Comparison of ENCODE assay signal across 7 mouse cellular contexts in genomic region chr9:66794629-66795463, GRCm38 (mm10). TPM values are rescaled to one million over a fixed set of nuclear protein-coding genes. Genes with fewer than 3 reads are reported as not detected.
DNase-seq lines count a peak whose midpoint lies in the region; ATAC-seq and TF ChIP-seq lines count a peak whose summit lies in the region.

No protein-coding gene starts in this region.

- no peaks in the 10 kb centered on the region for H3K4me1 ChIP-seq in lung, postnatal 0 days (ENCODE audit: insufficient read depth, low read depth, low read length)
- peaks cover 17% of the 10 kb centered on the region for H3K4me1 ChIP-seq in embryonic facial prominence, embryonic 10.5 days
- peaks cover 12% of the 10 kb centered on the region for H3K4me1 ChIP-seq in hindbrain, embryonic 13.5 days (replicated peaks)
- peaks cover 6% of the 10 kb centered on the region for H3K4me1 ChIP-seq in midbrain, embryonic 12.5 days

- H3K4me3 ChIP-seq in lung, postnatal 0 days (ENCODE audit: low read depth, low read length) = peak overlapping the region; percentile 67
- H3K4me3 ChIP-seq in embryonic facial prominence, embryonic 10.5 days = peak overlapping the region; percentile 76
- H3K4me3 ChIP-seq in hindbrain, embryonic 13.5 days = peak overlapping the region; percentile 67
- peak overlapping the region; percentile 66 for H3K4me3 ChIP-seq in midbrain, embryonic 12.5 days

- peak overlapping the region; percentile 89 for H3K27ac ChIP-seq in lung, postnatal 0 days (ENCODE audit: low read length)
- H3K27ac ChIP-seq in embryonic facial prominence, embryonic 10.5 days (replicated peaks) = peak overlapping the region; percentile 92
- peak overlapping the region; percentile 94 for H3K27ac ChIP-seq in hindbrain, embryonic 13.5 days
- H3K27ac ChIP-seq in midbrain, embryonic 12.5 days (replicated peaks) = peak overlapping the region; percentile 87

- H3K4me2 ChIP-seq in lung, postnatal 0 days (replicated peaks; ENCODE audit: low read depth, low read length) = peak overlapping the region; percentile 93
- H3K4me2 ChIP-seq in hindbrain, embryonic 13.5 days = peak overlapping the region; percentile 78
- peak overlapping the region; percentile 76 for H3K4me2 ChIP-seq in midbrain, embryonic 12.5 days (replicated peaks)

- WGBS in lung, postnatal 0 days = 2% methylated on average over 43 of the region's 43 CpGs
- 2% methylated on average over 43 of the region's 43 CpGs for WGBS in embryonic facial prominence, embryonic 10.5 days
- 2% methylated on average over 43 of the region's 43 CpGs for WGBS in hindbrain, embryonic 13.5 days
- WGBS in midbrain, embryonic 12.5 days = 1% methylated on average over 43 of the region's 43 CpGs

- H3K9me3 ChIP-seq in lung, postnatal 0 days (ENCODE audit: low read length) = no peaks in the 10 kb centered on the region
- H3K9me3 ChIP-seq in embryonic facial prominence, embryonic 10.5 days = no peaks in the 10 kb centered on the region
- H3K9me3 ChIP-seq in hindbrain, embryonic 13.5 days = no peaks in the 10 kb centered on the region
- H3K9me3 ChIP-seq in midbrain, embryonic 12.5 days = no peaks in the 10 kb centered on the region

- TF ChIP-seq EP300 in lung, postnatal 0 days (IDR thresholded peaks at IDR 0.05) = no peak

- no peak for TF ChIP-seq CTCF in lung, postnatal 0 days (IDR thresholded peaks at IDR 0.05)

- H3K36me3 ChIP-seq in lung, postnatal 0 days (ENCODE audit: insufficient read depth, low read length) = no peaks in the 10 kb centered on the region
- peaks cover 7% of the 10 kb centered on the region for H3K36me3 ChIP-seq in embryonic facial prominence, embryonic 10.5 days (replicated peaks)
- H3K36me3 ChIP-seq in hindbrain, embryonic 13.5 days = peaks cover 9% of the 10 kb centered on the region
- peaks cover 4% of the 10 kb centered on the region for H3K36me3 ChIP-seq in midbrain, embryonic 12.5 days

- no peaks in the 10 kb centered on the region for H3K27me3 ChIP-seq in lung, postnatal 0 days (replicated peaks; ENCODE audit: insufficient read depth, low read length)
- H3K27me3 ChIP-seq in embryonic facial prominence, embryonic 10.5 days (replicated peaks; ENCODE audit: low read depth, poor library complexity, severe bottlenecking) = peaks cover 5% of the 10 kb centered on the region; the same call in 1 of the 2 replicates
- no peaks in the 10 kb centered on the region for H3K27me3 ChIP-seq in hindbrain, embryonic 13.5 days
- H3K27me3 ChIP-seq in midbrain, embryonic 12.5 days = no peaks in the 10 kb centered on the region

- H3K9ac ChIP-seq in lung, postnatal 0 days (replicated peaks; ENCODE audit: low read depth) = peak overlapping the region; percentile 66
- peak overlapping the region; percentile 86 for H3K9ac ChIP-seq in hindbrain, embryonic 13.5 days
- peak overlapping the region; percentile 78 for H3K9ac ChIP-seq in midbrain, embryonic 12.5 days (replicated peaks)

- peak; percentile 10 for DNase-seq in lung, postnatal 0 days (ENCODE audit: low spot score)
- DNase-seq in lung, adult 18-20 months = no peak
- no peak for DNase-seq in embryonic facial prominence, embryonic 10.5 days (ENCODE audit: low spot score)
- DNase-seq in ovary, postnatal 14 days (ENCODE audit: low spot score) = no peak
- no peak for DNase-seq in layer of hippocampus, adult 9-10 months (ENCODE audit: low spot score)

- 0 out of 2 replicates have a peak, but pooled peaks have one; percentile 2 for ATAC-seq in lung, postnatal 0 days
- ATAC-seq in hindbrain, embryonic 13.5 days (ENCODE audit: low FRiP score) = peak; percentile 78
- peak; percentile 75 for ATAC-seq in midbrain, embryonic 12.5 days (ENCODE audit: low FRiP score, low read depth)

RNA-seq across cellular contexts. Expression of gene Aph1b, which starts 0.4 kb away (rescaled TPM):
- polyA plus RNA-seq in lung, postnatal 0 days (2015; fragmentation: Nextera tagmentation; extraction: Ambion mirVana) = 4.4 and 6.3 TPM in 2 replicates
- 9.5 and 9.6 TPM in 2 replicates for polyA plus RNA-seq in embryonic facial prominence, embryonic 10.5 days (2016; fragmentation: Nextera tagmentation; extraction: Ambion mirVana)
- 22.5 and 23.2 TPM in 2 replicates for polyA plus RNA-seq in hindbrain, embryonic 13.5 days (2015; fragmentation: Nextera tagmentation; extraction: Ambion mirVana)
- polyA plus RNA-seq in midbrain, embryonic 12.5 days (2016; fragmentation: Nextera tagmentation; extraction: Ambion mirVana) = 19.5 and 19.8 TPM in 2 replicates

RNA-seq across cellular contexts. Expression of gene Gm10647, which starts 2.0 kb away (rescaled TPM):
- polyA plus RNA-seq in lung, postnatal 0 days (2015; fragmentation: Nextera tagmentation; extraction: Ambion mirVana) = 0.27 and 0.51 TPM in 2 replicates
- 0.57 and 0.62 TPM in 2 replicates for polyA plus RNA-seq in embryonic facial prominence, embryonic 10.5 days (2016; fragmentation: Nextera tagmentation; extraction: Ambion mirVana)
- 0.40 and 0.67 TPM in 2 replicates for polyA plus RNA-seq in hindbrain, embryonic 13.5 days (2015; fragmentation: Nextera tagmentation; extraction: Ambion mirVana)
- polyA plus RNA-seq in midbrain, embryonic 12.5 days (2016; fragmentation: Nextera tagmentation; extraction: Ambion mirVana) = 0.59 and 1.0 TPM in 2 replicates

RNA-seq across cellular contexts. Expression of gene Aph1c, which starts 39.7 kb away (rescaled TPM):
- 10.5 and 11.7 TPM in 2 replicates for polyA plus RNA-seq in lung, postnatal 0 days (2015; fragmentation: Nextera tagmentation; extraction: Ambion mirVana)
- 1.7 and 1.8 TPM in 2 replicates for polyA plus RNA-seq in embryonic facial prominence, embryonic 10.5 days (2016; fragmentation: Nextera tagmentation; extraction: Ambion mirVana)
- polyA plus RNA-seq in hindbrain, embryonic 13.5 days (2015; fragmentation: Nextera tagmentation; extraction: Ambion mirVana) = 4.0 and 5.4 TPM in 2 replicates
- polyA plus RNA-seq in midbrain, embryonic 12.5 days (2016; fragmentation: Nextera tagmentation; extraction: Ambion mirVana) = 1.3 and 3.0 TPM in 2 replicates

Comparison
In these comparisons a context has a peak if more than half of its experiments do, and no peak if none do; other contexts are left out.
1. ATAC-seq: peak in every context shown above with its lines; median percentile 78 in hindbrain, embryonic 13.5 days; 75 in midbrain, embryonic 12.5 days; 2 in lung, postnatal 0 days.